Mouse (Mus musculus) kidney, postnatal 0 days (tissue): ENCODE results near the gene Hoxa5. TPM values are rescaled to one million over a fixed set of nuclear protein-coding genes. Genes with fewer than 3 reads are reported as not detected.

ENCODE experiments used
- ATAC-seq: fragments of 200-750 bp; cut with Nextera tagmentation; replicated peaks from 2 replicates; pipeline ENCODE4 v1.8.0; 2017; ENCODE audit warnings: low read depth, moderate number of reproducible peaks, moderate TSS enrichment, moderate library complexity; ENCODE audit not compliant: low FRiP score
- DNase-seq: peaks from one replicate; pipeline ENCODE4 v3.0.0-alpha.2; 2016; ENCODE audit warnings: low spot score
- H3K27ac ChIP-seq: fragments of 300-500 bp; sonication (generic); 2 replicates; pipeline ENCODE4 v1.5.1; 2014; ENCODE audit warnings: mild to moderate bottlenecking
- H3K27me3 ChIP-seq: fragments of 300-500 bp; sonication (generic); 2 replicates; pipeline ENCODE4 v1.6.1; 2014; ENCODE audit warnings: low read length, mixed read lengths; ENCODE audit not compliant: insufficient read depth
- H3K36me3 ChIP-seq: fragments of 300-500 bp; sonication (generic); 2 replicates; pipeline ENCODE4 v1.6.1; 2014; ENCODE audit warnings: low read length, mixed read lengths; ENCODE audit not compliant: insufficient read depth
- H3K4me1 ChIP-seq: fragments of 300-500 bp; sonication (generic); replicated peaks from 2 replicates; pipeline ENCODE4 v1.6.1; 2014; ENCODE audit warnings: antibody characterized with exemption, low read length, mixed read lengths; ENCODE audit not compliant: insufficient read depth
- H3K4me2 ChIP-seq: fragments of 300-500 bp; sonication (generic); 2 replicates; pipeline ENCODE4 v1.6.1; 2014; ENCODE audit warnings: mild to moderate bottlenecking, low read length, moderate library complexity, mixed read lengths
- H3K4me3 ChIP-seq: fragments of 300-500 bp; sonication (generic); replicated peaks from 2 replicates; pipeline ENCODE4 v1.5.1; 2014; ENCODE audit warnings: low read depth, low read length
- H3K9ac ChIP-seq: fragments of 300-500 bp; sonication (generic); 2 replicates; pipeline ENCODE4 v1.6.1; 2014; ENCODE audit warnings: low read depth, low read length
- H3K9me3 ChIP-seq: fragments of 300-500 bp; sonication (generic); replicated peaks from 2 replicates; pipeline ENCODE4 v1.6.1; 2016; ENCODE audit warnings: low read length, inconsistent platforms, mixed read lengths
- CTCF ChIP-seq: IDR thresholded peaks from 2 replicates; pipeline ENCODE4 v1.5.1; 2016; ENCODE audit warnings: antibody characterized with exemption, low read depth, mild to moderate bottlenecking, moderate library complexity
- WGBS: fragments of 180-500 bp; shearing (Covaris S2); extraction: QIAGEN DNeasy Blood & Tissue Kit; methylation state at CpG from one replicate; pipeline ENCODE4 v1.1.7; 2014; 5-methylcytosine and 5-hydroxymethylcytosine counted together
- polyA plus RNA-seq: library from polyadenylated mRNA; unstranded; fragments of >200 nt; fragmentation: Nextera tagmentation; extraction: Ambion mirVana; gene quantifications from 2 replicates; pipeline ENCODE4 v1.2.1, GENCODE M21; 2015

Hoxa5 gene
- polyA plus RNA-seq, 1 experiment from 2014 or later: 10.4 TPM

- Histone ChIP-seq H3K4me1 (peaks cover 77% of the 10 kb centered on the region), H3K27me3 (no peaks in the 10 kb centered on the region), H3K9me3 (no peaks in the 10 kb centered on the region), H3K4me3 (no peak overlapping the region), H3K27ac (no peak overlapping the region), H3K36me3 (0 out of 2 replicates have a peak, but pooled peaks cover 3% of the 10 kb centered on the region), H3K4me2 (no peak overlapping the region), H3K9ac (no peak overlapping the region)
- 77% methylated on average over 1 of the region's 1 CpGs for WGBS
- DNase-seq (no peak), ATAC-seq (no peak)
- peak; percentile 50 for TF ChIP-seq CTCF
These were observed 17.9 kb downstream of the Hoxa5 start for GRCm38 (mm10) chr6:52186500-52186899.

DNA sequence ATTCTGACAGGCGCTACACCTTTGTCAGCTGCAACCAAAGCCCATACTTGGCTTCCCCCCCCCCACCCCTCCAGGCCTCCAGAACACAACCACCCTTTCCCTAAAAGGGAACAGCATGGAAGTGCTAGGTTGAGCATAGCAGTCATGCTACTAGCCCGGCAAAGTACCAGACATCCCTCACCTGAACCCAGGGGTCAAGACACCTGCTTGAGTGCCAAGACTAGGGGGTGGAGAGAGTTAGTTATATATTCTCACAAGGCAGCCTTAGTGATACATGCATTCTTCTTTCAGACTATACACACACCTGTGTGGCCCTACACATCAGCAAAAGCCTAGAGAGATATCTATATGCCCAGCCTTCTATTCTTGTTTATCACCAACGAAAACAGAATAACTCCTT is 18.6 kb downstream of the Hoxa5 start:
- TF ChIP-seq CTCF: no peak
- Histone ChIP-seq H3K9ac (no peak overlapping the region), H3K4me2 (0 out of 2 replicates have a peak overlapping the region, but pooled peaks have one; percentile 1), H3K9me3 (no peaks in the 10 kb centered on the region), H3K27me3 (no peaks in the 10 kb centered on the region), H3K27ac (peak overlapping the region; percentile 2; the same call in 1 of the 2 replicates), H3K4me3 (no peak overlapping the region), H3K36me3 (0 out of 2 replicates have a peak, but pooled peaks cover 6% of the 10 kb centered on the region), H3K4me1 (peaks cover 84% of the 10 kb centered on the region)
- DNase-seq (no peak), ATAC-seq (no peak)
- 39% methylated on average over 3 of the region's 3 CpGs for WGBS

GRCm38 (mm10) chr6:52185222-52185621 is 19.2 kb downstream of the Hoxa5 start:
- no peaks in the 10 kb centered on the region for H3K9me3 ChIP-seq
- H3K4me1 ChIP-seq: peaks cover 85% of the 10 kb centered on the region

DNA sequence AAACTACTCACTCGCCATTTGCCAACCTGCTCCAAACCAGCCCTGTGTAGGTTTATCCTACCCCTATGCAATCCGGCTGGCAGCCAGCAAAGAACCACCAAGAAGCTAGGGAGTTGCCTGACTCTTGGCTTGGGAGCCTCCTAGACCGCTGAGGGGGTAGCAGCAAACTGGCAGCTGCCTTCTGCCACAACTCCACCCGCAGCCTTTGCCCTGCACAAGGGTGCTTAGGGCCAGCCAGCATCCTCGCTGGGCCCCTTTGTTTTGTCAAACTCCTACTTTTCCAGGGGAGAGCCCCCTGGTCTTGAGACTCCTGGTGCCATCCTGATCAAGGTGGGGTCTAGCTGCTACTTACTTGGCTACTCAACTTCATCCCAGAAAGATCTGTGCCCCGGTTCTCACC is 19.7 kb downstream of the Hoxa5 start:
- 0 out of 2 replicates have a peak, but pooled peaks cover 3% of the 10 kb centered on the region for H3K36me3 ChIP-seq
- no peak for TF ChIP-seq CTCF
- WGBS: 25% methylated on average over 6 of the region's 6 CpGs
- H3K9me3 ChIP-seq: no peaks in the 10 kb centered on the region
- H3K4me1 ChIP-seq: peaks cover 83% of the 10 kb centered on the region
- no peak for ATAC-seq
- H3K27ac ChIP-seq: peak overlapping the region; percentile 93
- DNase-seq: no peak
- peak overlapping the region; percentile 27; the same call in 1 of the 2 replicates for H3K9ac ChIP-seq
- no peaks in the 10 kb centered on the region for H3K27me3 ChIP-seq
- no peak overlapping the region for H3K4me3 ChIP-seq
- peak overlapping the region; percentile 33 for H3K4me2 ChIP-seq

More at GRCm38 (mm10) chr6:52185222-52185621, 19.2 kb downstream of the Hoxa5 start:
- Histone ChIP-seq H3K27me3 (no peaks in the 10 kb centered on the region), H3K4me3 (no peak overlapping the region), H3K27ac (no peak overlapping the region; the same call in 1 of the 2 replicates), H3K36me3 (0 out of 2 replicates have a peak, but pooled peaks cover 6% of the 10 kb centered on the region), H3K4me2 (peak overlapping the region; percentile 33), H3K9ac (no peak overlapping the region)
- TF ChIP-seq CTCF: no peak
- 7% methylated on average over 19 of the region's 19 CpGs for WGBS
- DNase-seq: peak; percentile 63
- ATAC-seq: no peak

GRCm38 (mm10) chr6:52183311-52184080 is 20.9 kb downstream of the Hoxa5 start:
- no peak for TF ChIP-seq CTCF
- WGBS: 18% methylated on average over 10 of the region's 10 CpGs
- Histone ChIP-seq H3K9ac (peak overlapping the region; percentile 19; the same call in 1 of the 2 replicates), H3K4me2 (peak overlapping the region; percentile 33), H3K4me1 (peaks cover 82% of the 10 kb centered on the region), H3K27ac (peak overlapping the region; percentile 93), H3K27me3 (no peaks in the 10 kb centered on the region), H3K36me3 (0 out of 2 replicates have a peak, but pooled peaks cover 3% of the 10 kb centered on the region), H3K9me3 (no peaks in the 10 kb centered on the region), H3K4me3 (no peak overlapping the region)
- DNase-seq (peak; percentile 57), ATAC-seq (peak; percentile 67)

DNA sequence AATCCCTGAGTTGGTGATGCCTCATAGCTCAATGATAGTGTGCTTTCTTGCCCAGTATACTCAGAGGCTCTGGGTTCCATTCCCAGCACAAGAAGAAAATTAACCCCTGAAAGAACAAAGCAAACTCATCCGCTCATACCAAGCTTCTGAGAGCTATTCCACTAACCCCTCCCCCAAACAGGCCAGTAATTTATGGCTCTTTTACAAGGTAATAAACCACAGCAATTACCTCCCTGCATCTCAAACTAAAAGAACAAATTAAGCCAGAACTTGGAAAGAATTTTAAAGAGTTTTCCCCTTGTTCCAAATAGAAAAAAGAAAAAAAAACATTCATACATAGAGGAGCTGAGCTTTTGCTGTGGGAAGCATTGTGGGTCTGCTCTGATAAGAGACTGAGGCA is 21.6 kb downstream of the Hoxa5 start:
- peaks cover 76% of the 10 kb centered on the region for H3K4me1 ChIP-seq
- H3K4me3 ChIP-seq: no peak overlapping the region
- peak overlapping the region; percentile 33; the same call in 1 of the 2 replicates for H3K4me2 ChIP-seq
- H3K9ac ChIP-seq: no peak overlapping the region
- no peak for TF ChIP-seq CTCF
- ATAC-seq: no peak
- WGBS: 24% methylated on average over 1 of the region's 1 CpGs
- no peaks in the 10 kb centered on the region for H3K9me3 ChIP-seq
- no peaks in the 10 kb centered on the region for H3K27me3 ChIP-seq
- 0 out of 2 replicates have a peak, but pooled peaks cover 3% of the 10 kb centered on the region for H3K36me3 ChIP-seq
- H3K27ac ChIP-seq: peak overlapping the region; percentile 93
- peak; percentile 66 for DNase-seq
